Mouse (Mus musculus): ENCODE data around the gene Cyp2w1. TPM values are rescaled to one million over a fixed set of nuclear protein-coding genes. Genes with fewer than 3 reads are reported as not detected.

Cyp2w1 gene
- polyA plus RNA-seq, 1 experiment from 2014 or later = not detected

- Histone ChIP-seq H3K27ac (ENCODE audit: low read depth, low read length) (no peak overlapping the region), H3K27me3 (replicated peaks; ENCODE audit: control insufficient read depth, insufficient read depth, low read length) (no peaks in the 10 kb centered on the region), H3K4me3 (ENCODE audit: low read length) (no peak overlapping the region), H3K36me3 (ENCODE audit: control insufficient read depth, insufficient read depth, low read length) (no peaks in the 10 kb centered on the region), H3K4me1 (ENCODE audit: control insufficient read depth, insufficient read depth, low read depth, low read length) (peaks cover 27% of the 10 kb centered on the region), H3K9me3 (ENCODE audit: control insufficient read depth, low read length) (no peaks in the 10 kb centered on the region), H3K4me2 (ENCODE audit: low read length) (no peak overlapping the region), H3K9ac (ENCODE audit: low read depth, low read length) (no peak overlapping the region)
- no peak for ATAC-seq
- 92% methylated on average over 37 of the region's 37 CpGs for WGBS
Observed at GRCm38 (mm10) chr5:139392219-139393196, 40.1 kb downstream of the Cyp2w1 start.

DNA sequence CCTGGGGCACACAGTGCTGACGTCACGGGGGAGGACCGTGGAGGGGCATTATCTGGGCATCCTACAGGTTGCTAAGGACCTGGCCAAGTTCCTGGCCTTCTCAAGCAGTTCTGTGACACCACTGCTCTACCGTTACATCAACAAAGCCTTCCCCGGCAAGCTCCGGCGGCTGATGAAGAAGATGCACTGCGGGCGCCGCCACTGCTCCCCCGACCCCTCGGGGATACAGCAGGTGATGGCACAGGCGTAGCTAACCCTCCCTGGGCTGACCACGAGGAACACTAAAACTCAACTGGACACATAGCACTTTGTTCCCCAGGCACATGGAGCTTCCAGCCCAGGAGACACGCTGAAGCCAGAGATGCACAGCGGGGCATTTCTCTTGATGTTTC is 40.8 kb downstream of the Cyp2w1 start:
- Histone ChIP-seq H3K4me3 (ENCODE audit: low read length) (no peak overlapping the region), H3K27ac (ENCODE audit: low read depth, low read length) (no peak overlapping the region), H3K4me1 (ENCODE audit: control insufficient read depth, insufficient read depth, low read depth, low read length) (peaks cover 25% of the 10 kb centered on the region), H3K27me3 (replicated peaks; ENCODE audit: control insufficient read depth, insufficient read depth, low read length) (no peaks in the 10 kb centered on the region), H3K9ac (ENCODE audit: low read depth, low read length) (no peak overlapping the region), H3K9me3 (ENCODE audit: control insufficient read depth, low read length) (no peaks in the 10 kb centered on the region), H3K4me2 (ENCODE audit: low read length) (no peak overlapping the region), H3K36me3 (ENCODE audit: control insufficient read depth, insufficient read depth, low read length) (no peaks in the 10 kb centered on the region)
- WGBS = 87% methylated on average over 16 of the region's 16 CpGs
- ATAC-seq = no peak

DNA sequence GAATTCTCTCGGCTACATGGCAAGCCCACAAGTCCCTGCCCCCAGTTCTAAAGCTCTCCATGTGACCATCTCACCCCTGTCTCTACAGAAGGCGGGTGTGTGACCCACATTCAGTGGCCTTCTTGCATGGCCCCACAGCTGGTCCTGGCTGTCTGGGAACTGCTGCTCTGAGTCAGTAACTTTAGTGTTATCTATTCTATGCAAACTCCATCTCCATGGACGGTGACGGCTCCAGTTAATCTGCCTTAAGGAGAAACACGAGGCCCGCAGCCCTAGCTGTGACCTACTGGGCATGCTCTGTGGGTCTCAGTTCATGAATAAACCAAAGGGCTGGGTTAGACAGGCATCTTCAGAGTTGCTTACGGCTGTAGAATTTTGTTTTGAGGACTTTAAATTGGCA is 42.0 kb downstream of the Cyp2w1 start:
- Histone ChIP-seq H3K27ac (ENCODE audit: low read depth, low read length) (no peak overlapping the region), H3K4me3 (ENCODE audit: low read length) (no peak overlapping the region), H3K9ac (ENCODE audit: low read depth, low read length) (no peak overlapping the region), H3K27me3 (replicated peaks; ENCODE audit: control insufficient read depth, insufficient read depth, low read length) (no peaks in the 10 kb centered on the region), H3K4me1 (ENCODE audit: control insufficient read depth, insufficient read depth, low read depth, low read length) (peaks cover 21% of the 10 kb centered on the region), H3K36me3 (ENCODE audit: control insufficient read depth, insufficient read depth, low read length) (no peaks in the 10 kb centered on the region), H3K4me2 (ENCODE audit: low read length) (no peak overlapping the region), H3K9me3 (ENCODE audit: control insufficient read depth, low read length) (no peaks in the 10 kb centered on the region)
- 81% methylated on average over 7 of the region's 7 CpGs for WGBS
- no peak for ATAC-seq

DNA sequence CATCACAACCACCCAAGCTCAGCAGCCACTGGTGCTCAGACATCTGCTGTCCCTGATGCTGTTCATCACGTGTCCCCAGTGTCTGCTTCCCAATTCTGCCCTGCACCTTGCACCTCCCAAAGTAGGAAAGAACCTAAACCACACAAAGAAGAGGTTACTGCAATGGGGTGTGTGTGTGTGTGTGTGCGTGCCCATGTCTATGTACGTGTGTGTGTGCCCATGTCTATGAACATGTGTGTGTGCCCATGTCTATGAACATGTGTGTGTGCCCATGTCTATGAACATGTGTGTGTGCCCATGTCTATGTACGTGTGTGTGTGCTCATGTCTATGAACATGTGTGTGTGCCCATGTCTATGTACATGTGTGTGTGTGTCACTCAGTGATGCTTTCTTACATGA is 43.1 kb downstream of the Cyp2w1 start:
- H3K4me1 ChIP-seq (ENCODE audit: control insufficient read depth, insufficient read depth, low read depth, low read length) = peaks cover 15% of the 10 kb centered on the region
- no peaks in the 10 kb centered on the region for H3K9me3 ChIP-seq (ENCODE audit: control insufficient read depth, low read length)
- no peak overlapping the region for H3K27ac ChIP-seq (ENCODE audit: low read depth, low read length)
- WGBS = 88% methylated on average over 4 of the region's 4 CpGs
- no peak overlapping the region for H3K4me2 ChIP-seq (ENCODE audit: low read length)
- no peak overlapping the region for H3K9ac ChIP-seq (ENCODE audit: low read depth, low read length)
- no peaks in the 10 kb centered on the region for H3K27me3 ChIP-seq (replicated peaks; ENCODE audit: control insufficient read depth, insufficient read depth, low read length)
- H3K4me3 ChIP-seq (ENCODE audit: low read length) = no peak overlapping the region
- H3K36me3 ChIP-seq (ENCODE audit: control insufficient read depth, insufficient read depth, low read length) = no peaks in the 10 kb centered on the region
- ATAC-seq = no peak

DNA sequence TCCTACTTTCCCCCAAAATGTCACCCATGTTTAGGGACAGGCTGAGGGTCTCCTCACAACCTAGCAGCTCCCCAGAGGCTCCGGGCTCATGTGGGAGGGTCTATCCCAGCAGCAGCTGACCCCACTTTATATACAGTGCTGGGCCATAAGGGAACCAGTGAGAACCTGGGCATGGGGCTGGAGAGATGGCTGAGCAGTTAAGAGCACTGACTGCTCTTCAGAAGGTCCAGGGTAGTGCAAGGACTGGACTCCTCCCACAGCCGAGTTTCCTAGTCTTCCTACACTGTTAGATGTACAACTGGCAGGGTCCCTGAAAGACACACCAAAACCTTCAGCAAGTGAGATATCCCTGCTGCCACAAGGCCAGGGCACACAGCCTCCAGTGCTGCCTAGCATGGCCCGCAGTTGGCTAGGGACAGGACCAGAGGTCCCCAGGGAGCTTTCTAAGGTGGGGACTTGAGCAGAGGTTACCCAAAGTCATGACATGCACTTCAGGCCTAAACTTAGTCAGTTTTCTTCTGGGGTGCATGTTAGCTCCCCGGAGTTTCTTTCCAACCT is 45.0 kb downstream of the Cyp2w1 start:
- ATAC-seq = no peak
- H3K4me2 ChIP-seq (ENCODE audit: low read length) = no peak overlapping the region
- H3K4me3 ChIP-seq (ENCODE audit: low read length) = no peak overlapping the region
- no peak overlapping the region for H3K27ac ChIP-seq (ENCODE audit: low read depth, low read length)
- H3K9ac ChIP-seq (ENCODE audit: low read depth, low read length) = no peak overlapping the region
- H3K27me3 ChIP-seq (replicated peaks; ENCODE audit: control insufficient read depth, insufficient read depth, low read length) = no peaks in the 10 kb centered on the region
- WGBS = 87% methylated on average over 4 of the region's 4 CpGs
- no peaks in the 10 kb centered on the region for H3K36me3 ChIP-seq (ENCODE audit: control insufficient read depth, insufficient read depth, low read length)
- H3K4me1 ChIP-seq (ENCODE audit: control insufficient read depth, insufficient read depth, low read depth, low read length) = peaks cover 8% of the 10 kb centered on the region
- no peaks in the 10 kb centered on the region for H3K9me3 ChIP-seq (ENCODE audit: control insufficient read depth, low read length)

DNA sequence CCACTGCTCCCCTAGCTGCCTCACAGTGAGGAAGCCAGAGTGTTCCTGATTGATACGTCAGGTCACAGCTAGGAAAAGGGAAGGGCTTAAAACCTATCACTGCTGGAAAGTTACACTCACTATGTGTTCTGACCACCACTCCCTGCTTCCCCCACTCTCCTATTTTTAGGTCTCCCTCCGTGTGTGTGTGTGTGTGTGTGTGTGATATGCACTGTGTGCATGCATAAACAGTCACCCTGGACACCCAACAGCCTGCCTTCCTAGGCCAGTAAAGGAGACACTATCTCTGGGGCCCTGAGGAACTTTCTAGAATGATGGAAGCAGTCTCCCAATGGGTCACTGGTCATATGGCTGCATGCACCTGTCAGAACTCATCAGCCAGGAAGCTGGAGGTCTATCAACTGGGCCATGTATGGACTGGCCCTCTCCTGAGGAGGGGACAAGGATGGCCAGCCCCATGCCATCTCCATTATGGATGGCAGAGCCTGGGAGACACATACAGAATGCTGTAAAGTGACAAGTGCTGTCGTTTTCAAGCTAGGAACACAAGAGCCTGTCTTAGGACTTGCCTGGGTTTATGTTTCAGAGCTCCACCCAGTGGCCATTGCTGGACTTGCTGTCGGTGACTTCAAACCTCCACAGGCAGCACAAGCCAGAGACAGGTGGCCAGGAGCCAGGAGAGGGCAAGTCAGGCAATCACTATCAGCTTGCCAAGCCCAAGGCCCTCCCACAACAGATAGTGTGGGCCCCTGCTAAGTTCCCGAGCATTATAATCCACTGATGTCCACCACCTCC is 45.7 kb downstream of the Cyp2w1 start:
- no peak overlapping the region for H3K4me2 ChIP-seq (ENCODE audit: low read length)
- no peaks in the 10 kb centered on the region for H3K36me3 ChIP-seq (ENCODE audit: control insufficient read depth, insufficient read depth, low read length)
- H3K4me1 ChIP-seq (ENCODE audit: control insufficient read depth, insufficient read depth, low read depth, low read length) = peaks cover 8% of the 10 kb centered on the region
- H3K9me3 ChIP-seq (ENCODE audit: control insufficient read depth, low read length) = no peaks in the 10 kb centered on the region
- ATAC-seq = peak; percentile 78
- no peak overlapping the region for H3K4me3 ChIP-seq (ENCODE audit: low read length)
- WGBS = 39% methylated on average over 5 of the region's 5 CpGs
- H3K27ac ChIP-seq (ENCODE audit: low read depth, low read length) = no peak overlapping the region
- H3K27me3 ChIP-seq (replicated peaks; ENCODE audit: control insufficient read depth, insufficient read depth, low read length) = no peaks in the 10 kb centered on the region
- H3K9ac ChIP-seq (ENCODE audit: low read depth, low read length) = no peak overlapping the region

GRCm38 (mm10) chr5:139398786-139399185 is 46.4 kb downstream of the Cyp2w1 start:
- Histone ChIP-seq H3K4me2 (ENCODE audit: low read length) (no peak overlapping the region), H3K27me3 (replicated peaks; ENCODE audit: control insufficient read depth, insufficient read depth, low read length) (no peaks in the 10 kb centered on the region), H3K9ac (ENCODE audit: low read depth, low read length) (no peak overlapping the region), H3K4me1 (ENCODE audit: control insufficient read depth, insufficient read depth, low read depth, low read length) (peaks cover 8% of the 10 kb centered on the region), H3K4me3 (ENCODE audit: low read length) (no peak overlapping the region), H3K9me3 (ENCODE audit: control insufficient read depth, low read length) (no peaks in the 10 kb centered on the region), H3K27ac (ENCODE audit: low read depth, low read length) (no peak overlapping the region), H3K36me3 (ENCODE audit: control insufficient read depth, insufficient read depth, low read length) (no peaks in the 10 kb centered on the region)
- no peak; the same call in 1 of the 2 replicates for ATAC-seq
- WGBS = 87% methylated on average over 5 of the region's 5 CpGs

DNA sequence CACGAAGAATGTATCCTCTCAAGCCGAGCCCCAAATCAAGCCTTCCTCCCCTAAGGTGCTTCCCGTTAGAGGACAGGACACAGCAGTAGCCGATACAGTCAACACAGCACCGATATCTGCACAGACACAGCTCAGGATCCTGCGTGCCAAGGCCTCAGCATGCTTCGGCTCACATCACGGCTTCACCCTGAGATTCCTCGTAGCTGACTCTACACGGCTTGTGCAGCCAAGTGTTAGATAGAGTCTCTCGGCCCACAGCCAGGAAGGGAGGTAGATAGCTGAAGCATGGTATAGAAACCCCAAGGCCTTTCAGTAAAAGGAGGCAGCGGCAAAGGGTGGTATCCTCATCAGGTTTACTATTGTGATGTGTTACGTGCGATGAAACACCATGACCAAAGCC is 47.6 kb downstream of the Cyp2w1 start:
- H3K4me2 ChIP-seq (ENCODE audit: low read length) = no peak overlapping the region
- WGBS = 78% methylated on average over 14 of the region's 14 CpGs
- ATAC-seq = no peak
- no peak overlapping the region for H3K27ac ChIP-seq (ENCODE audit: low read depth, low read length)
- no peak overlapping the region for H3K9ac ChIP-seq (ENCODE audit: low read depth, low read length)
- peaks cover 8% of the 10 kb centered on the region for H3K4me1 ChIP-seq (ENCODE audit: control insufficient read depth, insufficient read depth, low read depth, low read length)
- H3K9me3 ChIP-seq (ENCODE audit: control insufficient read depth, low read length) = no peaks in the 10 kb centered on the region
- no peaks in the 10 kb centered on the region for H3K36me3 ChIP-seq (ENCODE audit: control insufficient read depth, insufficient read depth, low read length)
- H3K27me3 ChIP-seq (replicated peaks; ENCODE audit: control insufficient read depth, insufficient read depth, low read length) = no peaks in the 10 kb centered on the region
- no peak overlapping the region for H3K4me3 ChIP-seq (ENCODE audit: low read length)

GRCm38 (mm10) chr5:139402106-139402505 is 49.7 kb downstream of the Cyp2w1 start:
- no peak for ATAC-seq
- no peaks in the 10 kb centered on the region for H3K36me3 ChIP-seq (ENCODE audit: control insufficient read depth, insufficient read depth, low read length)
- H3K27me3 ChIP-seq (replicated peaks; ENCODE audit: control insufficient read depth, insufficient read depth, low read length) = no peaks in the 10 kb centered on the region
- no peaks in the 10 kb centered on the region for H3K9me3 ChIP-seq (ENCODE audit: control insufficient read depth, low read length)
- H3K4me2 ChIP-seq (ENCODE audit: low read length) = no peak overlapping the region
- H3K4me3 ChIP-seq (ENCODE audit: low read length) = no peak overlapping the region
- no peak overlapping the region for H3K27ac ChIP-seq (ENCODE audit: low read depth, low read length)
- H3K4me1 ChIP-seq (ENCODE audit: control insufficient read depth, insufficient read depth, low read depth, low read length) = peaks cover 9% of the 10 kb centered on the region
- H3K9ac ChIP-seq (ENCODE audit: low read depth, low read length) = no peak overlapping the region
- 93% methylated on average over 2 of the region's 2 CpGs for WGBS
